ENCODE assay signal across 18 mouse cellular contexts in genomic region chr2:78170162-78170747, GRCm38 (mm10).
"Had no signal": no experiment of that assay in that cellular context is flagged by ENCODE, and none has a peak within 500 bp of the region (broad histone marks: within the 10 kb centered on the region; RNA-seq: fewer than 3 reads in every experiment).

No protein-coding gene starts in this region.

- DNase-seq: kidney, postnatal 14 days; kidney, postnatal 4 days; left cerebral cortex, postnatal 4 days; liver, postnatal 0 days; lung, embryonic 14.5 days; right cerebral cortex, postnatal 25 days; spleen, adult 18-20 months; thymus, postnatal 25 days had no signal

- H3K4me3 ChIP-seq: limb, embryonic 12.5 days; limb, embryonic 15.5 days; midbrain, embryonic 12.5 days; midbrain, embryonic 15.5 days; neural tube, embryonic 13.5 days; stomach, embryonic 15.5 days had no signal

- H3K27me3 ChIP-seq: limb, embryonic 12.5 days; limb, embryonic 15.5 days; midbrain, embryonic 12.5 days; midbrain, embryonic 15.5 days; neural tube, embryonic 13.5 days; stomach, embryonic 15.5 days had no signal

- H3K9me3 ChIP-seq: limb, embryonic 12.5 days; limb, embryonic 15.5 days; midbrain, embryonic 12.5 days; midbrain, embryonic 15.5 days; neural tube, embryonic 13.5 days; stomach, embryonic 15.5 days had no signal

- H3K27ac ChIP-seq: limb, embryonic 12.5 days; limb, embryonic 15.5 days; liver, embryonic 14.5 days; macrophage; midbrain, embryonic 12.5 days; midbrain, embryonic 15.5 days; neural tube, embryonic 13.5 days; stomach, embryonic 15.5 days had no signal

- H3K36me3 ChIP-seq: limb, embryonic 12.5 days; limb, embryonic 15.5 days; midbrain, embryonic 12.5 days; midbrain, embryonic 15.5 days; neural tube, embryonic 13.5 days; stomach, embryonic 15.5 days had no signal

- H3K4me2 ChIP-seq: limb, embryonic 12.5 days; limb, embryonic 15.5 days; liver, embryonic 11.5 days; lung, embryonic 14.5 days; midbrain, embryonic 12.5 days; midbrain, embryonic 15.5 days; neural tube, embryonic 13.5 days; stomach, embryonic 15.5 days had no signal

- H3K9ac ChIP-seq: limb, embryonic 12.5 days; limb, embryonic 15.5 days; liver, embryonic 14.5 days; liver, postnatal 0 days; lung, embryonic 14.5 days; midbrain, embryonic 12.5 days; midbrain, embryonic 15.5 days; neural tube, embryonic 13.5 days; stomach, embryonic 15.5 days had no signal

- ATAC-seq: liver, postnatal 0 days; lung, postnatal 0 days; midbrain, embryonic 15.5 days had no signal

- H3K4me1 ChIP-seq: limb, embryonic 12.5 days; limb, embryonic 15.5 days; midbrain, embryonic 12.5 days; midbrain, embryonic 15.5 days; neural tube, embryonic 13.5 days; stomach, embryonic 15.5 days had no signal
